Mouse (Mus musculus): ENCODE measurements around the gene Mok.

Gene Mok

DNA sequence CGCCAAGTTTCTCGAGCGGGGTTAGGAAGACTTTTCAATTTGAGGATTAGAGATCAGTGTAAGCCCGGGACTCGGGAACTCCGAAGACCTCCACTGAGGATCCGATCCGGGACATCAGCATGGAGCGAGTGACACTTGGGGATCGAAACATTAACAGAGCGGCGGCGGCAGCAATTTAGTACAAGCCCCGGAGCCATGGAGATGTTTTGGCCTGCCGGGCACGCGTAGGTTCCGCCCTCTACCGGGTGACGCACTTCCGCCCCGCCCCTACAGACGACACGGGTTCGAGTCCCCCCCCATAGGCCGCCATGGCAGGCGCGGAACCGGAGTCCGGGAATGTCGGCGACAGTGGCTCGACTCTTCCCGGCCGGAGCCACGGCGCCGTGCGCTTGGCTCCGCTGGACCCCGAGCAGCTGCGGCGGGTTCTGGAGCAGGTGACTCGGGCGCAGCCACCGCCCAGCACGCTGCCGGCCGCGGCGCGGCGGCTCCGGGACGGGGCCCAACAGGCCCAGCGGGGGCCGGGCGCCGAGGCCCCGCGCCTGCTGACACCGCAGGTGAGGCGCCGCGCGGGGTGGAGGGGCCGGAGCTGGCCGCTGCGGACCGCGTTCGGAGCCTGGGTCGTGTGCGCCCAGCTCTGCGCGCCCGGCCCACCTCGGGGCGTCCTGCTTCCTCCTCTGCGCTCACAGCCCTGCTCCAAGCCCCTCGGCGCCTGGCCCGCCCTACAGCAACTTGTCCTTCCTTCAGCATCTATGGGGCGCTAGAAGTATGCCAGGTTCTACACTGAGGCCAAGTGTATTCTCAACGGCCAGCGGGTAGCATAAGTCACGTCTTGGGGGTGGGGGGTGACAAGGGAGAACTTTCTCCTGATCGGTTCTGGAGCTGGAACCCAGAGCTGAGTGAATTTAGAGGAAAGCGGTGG is 9.5 kb upstream of the Mok start, which contains the start of gene Zfp839:
Zfp839 (plus strand) TSS at position 244 of the 919 bp plus-strand sequence.
- peak; percentile 80 to 86 for DNase-seq (ENCODE audit: low spot score in 2 of 2)

DNA sequence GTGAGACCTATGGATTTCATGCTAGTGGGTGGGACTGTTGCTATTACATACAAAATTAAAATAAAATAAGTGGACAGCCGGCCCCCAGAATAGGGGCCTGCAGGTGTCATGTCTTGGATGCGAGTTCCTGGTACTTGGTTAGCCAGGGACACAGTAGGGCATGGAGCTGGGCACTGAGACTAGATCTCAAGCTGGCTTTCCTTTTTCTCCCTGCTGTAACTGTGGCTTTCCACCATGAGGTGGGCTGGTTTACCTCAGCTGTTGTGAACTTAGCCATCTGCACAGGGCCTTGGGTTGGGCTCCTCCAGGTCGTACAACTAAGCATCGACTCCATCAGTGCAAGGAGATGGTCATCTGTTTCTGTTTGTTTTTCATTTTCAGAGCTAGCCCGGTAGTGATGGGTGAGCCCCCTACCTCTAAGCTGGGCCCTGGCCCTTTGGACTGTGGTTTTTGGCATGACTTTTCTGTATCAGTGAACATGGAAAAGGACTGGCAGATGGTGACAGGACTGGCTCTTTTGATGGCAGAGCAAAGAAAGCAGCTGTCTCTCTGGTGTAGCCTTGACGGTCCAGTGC is 5.5 kb upstream of the Mok start:
- no peak for DNase-seq (ENCODE audit: low spot score in 2 of 2)

DNA sequence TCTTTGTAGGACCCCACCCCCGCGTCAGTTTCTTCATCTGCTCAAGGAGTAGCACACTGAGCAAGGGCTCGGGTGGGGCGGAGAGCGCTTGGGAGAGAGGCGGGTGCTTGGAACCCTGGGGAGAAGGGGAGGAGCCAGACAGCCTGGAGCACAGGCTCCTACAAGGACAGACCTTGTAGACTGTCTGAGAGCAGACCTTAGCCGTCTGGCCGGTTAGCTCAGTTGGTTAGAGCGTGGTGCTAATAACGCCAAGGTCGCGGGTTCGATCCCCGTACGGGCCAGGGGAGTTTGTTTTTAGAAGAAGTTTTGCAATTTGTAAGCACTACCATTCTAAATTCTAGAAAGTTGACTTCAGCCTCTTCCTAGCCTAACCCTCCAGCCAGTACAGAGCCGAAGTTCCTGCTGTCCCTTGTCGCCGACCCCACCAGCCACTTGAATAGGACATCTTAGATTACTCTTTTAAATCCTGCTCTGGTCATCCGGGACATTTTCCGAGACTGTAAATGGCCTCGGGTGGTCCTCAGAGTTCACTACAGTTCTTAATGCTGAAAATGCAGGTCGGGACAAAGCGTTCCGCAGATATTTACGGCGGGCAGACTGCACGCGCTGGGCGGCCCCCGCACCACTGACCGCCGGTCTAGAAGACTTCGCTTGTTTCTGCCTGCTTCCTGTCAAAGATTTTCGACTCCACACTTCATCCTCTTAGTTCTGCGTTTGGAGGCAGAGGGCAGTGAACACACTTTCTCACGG is 4.6 kb upstream of the Mok start:
- DNase-seq (ENCODE audit: low spot score in 2 of 2) = peak; percentile 87 to 92

DNA sequence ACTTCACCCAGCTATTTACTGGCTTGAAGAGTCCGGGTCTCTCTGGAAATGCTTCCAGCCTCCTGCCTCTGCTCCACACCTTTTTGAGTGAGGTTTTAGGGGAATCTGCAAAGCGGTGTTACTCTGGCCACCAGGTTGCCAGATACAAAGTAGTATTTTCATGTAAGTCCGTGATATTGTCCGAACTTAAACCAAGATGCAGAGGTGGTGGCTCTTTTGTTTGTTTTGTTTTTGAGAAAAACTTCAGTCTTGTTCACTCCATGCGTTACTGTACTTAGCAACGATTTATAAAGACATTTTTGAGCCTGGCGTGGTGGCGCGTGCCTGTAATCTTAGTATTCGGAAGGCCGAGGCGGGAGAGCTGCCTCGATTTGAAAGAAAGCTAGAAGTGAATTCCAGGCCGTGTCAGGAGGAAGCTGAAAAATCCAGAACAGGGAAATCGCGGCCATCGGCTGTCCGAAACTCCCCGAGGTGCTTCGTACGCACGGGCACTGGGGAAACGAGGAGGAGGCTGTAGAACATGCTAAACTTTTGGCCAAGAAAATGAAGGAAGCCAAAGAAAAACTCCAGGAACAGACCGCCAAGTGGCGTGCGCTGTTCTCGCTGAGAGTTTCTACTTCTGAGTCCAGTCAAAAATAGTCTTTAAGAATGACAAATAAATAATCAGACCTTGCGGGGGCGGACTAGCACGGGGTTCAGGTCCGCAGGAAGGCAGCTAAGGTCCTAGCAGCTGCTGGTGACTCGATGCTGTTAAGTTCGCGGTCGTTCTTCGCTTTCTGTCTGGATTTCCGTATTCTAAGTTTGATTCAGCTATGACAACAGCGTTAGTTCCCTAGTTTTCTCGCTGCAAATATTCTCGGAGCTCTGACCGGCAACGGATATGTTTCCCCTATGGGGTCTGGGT is 3.7 kb upstream of the Mok start:
- peak in 1 of 2 experiments; percentile 35 for DNase-seq (ENCODE audit: low spot score in 2 of 2)

DNA sequence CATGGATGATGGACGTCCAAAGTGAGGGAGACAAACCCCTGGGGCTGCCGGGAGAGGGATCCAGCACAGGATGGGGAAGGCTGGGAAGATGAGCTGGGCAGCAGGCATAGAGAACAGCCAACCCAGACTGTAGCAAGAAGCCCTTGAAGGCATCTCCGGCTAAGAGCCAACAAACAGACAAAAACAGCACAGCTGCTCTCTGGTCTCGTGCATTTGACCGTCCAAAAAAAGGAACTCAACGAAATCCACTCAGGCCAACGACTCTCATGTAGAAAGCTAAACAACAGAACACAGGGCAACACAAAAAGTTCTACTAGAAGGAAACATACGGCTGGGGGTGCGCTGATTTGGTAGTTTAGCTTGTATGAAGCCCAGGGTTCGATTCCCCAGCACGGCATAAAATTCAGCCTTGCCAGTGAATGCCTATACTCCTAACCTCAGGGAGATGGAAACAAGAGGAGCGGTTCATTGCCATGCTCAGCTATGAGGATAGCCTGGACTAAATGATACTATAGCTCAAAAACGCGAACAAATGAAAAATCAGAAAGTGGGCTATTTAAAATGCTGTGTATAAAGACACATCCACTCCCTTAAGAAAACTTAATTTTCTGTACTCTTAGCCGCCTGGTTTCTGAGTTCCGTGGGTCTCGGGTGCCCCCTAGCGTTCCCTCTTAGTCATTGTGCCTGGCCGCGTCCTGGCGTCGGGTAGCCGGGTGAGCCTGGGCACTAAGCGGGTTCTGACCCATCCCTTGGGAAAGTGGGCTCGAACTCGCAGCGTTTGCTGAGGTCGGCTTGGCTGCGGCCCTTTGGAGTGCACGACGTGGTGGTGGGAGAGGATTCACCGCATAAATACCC is 2.7 kb upstream of the Mok start:
- DNase-seq (ENCODE audit: low spot score in 2 of 2) = peak; percentile 77 to 86

DNA sequence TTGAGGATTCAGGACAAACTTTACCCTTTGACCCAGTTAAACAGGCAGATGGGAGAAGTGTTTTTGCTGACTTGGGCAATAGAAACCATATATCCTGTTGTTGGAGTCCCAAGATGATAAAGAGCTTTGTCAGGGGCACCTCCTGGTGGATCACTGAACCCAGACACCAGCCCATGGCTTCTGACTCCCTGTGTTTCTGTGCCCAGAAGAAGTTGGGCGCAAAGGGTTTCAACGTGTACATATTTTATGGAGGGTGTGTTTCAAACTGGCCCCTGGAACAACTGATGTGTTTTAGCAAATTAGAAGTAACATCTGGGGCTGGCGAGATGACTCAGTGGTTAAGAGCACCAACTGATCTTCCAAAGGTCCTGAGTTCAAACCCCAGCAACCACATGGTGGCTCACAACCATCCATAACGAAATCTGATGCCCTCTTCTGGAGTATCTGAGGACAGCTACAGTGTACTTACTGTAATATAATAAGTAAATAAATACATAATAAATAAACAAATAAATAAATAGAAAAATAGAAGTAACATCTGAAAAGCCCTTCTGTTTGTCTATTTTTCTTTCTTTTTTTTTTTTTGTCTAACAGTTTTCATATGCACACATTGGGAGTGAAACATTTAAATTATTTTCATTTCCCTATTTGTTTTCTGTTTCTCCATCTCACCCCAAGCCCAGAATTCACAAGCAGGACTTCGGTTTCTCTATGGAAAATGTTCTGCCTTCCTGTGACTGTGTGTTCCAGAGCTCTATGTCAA is 1.2 kb upstream of the Mok start:
- no peak for DNase-seq (ENCODE audit: low spot score in 2 of 2)

DNA sequence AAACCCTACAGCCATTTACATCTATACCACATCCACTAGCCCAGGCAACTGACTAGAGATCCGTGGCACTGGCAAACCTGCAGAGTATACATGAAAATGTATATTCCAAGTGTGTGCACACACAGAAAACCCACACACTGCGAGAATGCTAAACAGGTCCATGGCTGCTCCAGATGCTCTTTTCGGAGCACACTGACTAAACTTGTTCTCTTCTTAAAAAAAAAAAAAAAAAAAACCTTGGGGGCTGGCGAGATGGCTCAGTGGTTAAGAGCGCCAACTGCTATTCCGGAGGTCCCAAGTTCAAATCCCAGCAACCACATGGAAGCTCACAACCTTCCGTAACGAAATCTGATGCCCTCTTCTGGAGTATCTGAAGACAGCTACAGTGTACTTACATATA is 2.9 kb downstream of the Mok start:
- DNase-seq (ENCODE audit: low spot score in 2 of 2) = no peak

DNA sequence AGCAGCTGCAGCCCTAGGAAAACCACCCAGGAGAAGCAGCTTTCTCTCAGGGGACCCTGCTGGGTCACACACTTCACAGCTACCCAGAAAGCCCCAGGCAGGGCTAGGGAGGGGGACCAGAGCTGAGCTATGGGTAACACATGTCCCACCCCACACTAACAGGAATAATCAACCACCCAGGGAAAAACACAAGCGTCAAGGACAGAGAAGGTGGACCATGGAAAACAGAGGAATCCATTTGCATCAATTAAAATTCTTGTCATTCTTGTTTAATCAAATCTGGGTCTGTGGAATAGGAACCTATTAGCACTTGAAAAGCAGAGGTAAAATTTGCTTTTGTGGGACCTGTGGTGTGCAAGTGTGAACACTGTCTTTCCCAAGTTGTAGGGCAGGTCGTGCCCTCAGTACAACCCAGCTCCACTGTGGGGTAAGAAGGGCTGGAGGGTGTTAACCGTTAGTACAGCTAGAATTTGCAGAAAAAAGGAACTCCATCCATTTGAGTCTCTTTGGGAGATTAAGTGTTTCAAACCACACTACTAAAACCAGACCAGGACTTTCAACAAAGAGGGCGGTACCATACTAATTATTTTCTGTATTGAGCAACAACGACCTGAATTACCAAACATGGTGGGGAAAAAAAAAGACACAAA is 3.4 kb downstream of the Mok start:
- DNase-seq (ENCODE audit: low spot score in 2 of 2) = no peak

DNA sequence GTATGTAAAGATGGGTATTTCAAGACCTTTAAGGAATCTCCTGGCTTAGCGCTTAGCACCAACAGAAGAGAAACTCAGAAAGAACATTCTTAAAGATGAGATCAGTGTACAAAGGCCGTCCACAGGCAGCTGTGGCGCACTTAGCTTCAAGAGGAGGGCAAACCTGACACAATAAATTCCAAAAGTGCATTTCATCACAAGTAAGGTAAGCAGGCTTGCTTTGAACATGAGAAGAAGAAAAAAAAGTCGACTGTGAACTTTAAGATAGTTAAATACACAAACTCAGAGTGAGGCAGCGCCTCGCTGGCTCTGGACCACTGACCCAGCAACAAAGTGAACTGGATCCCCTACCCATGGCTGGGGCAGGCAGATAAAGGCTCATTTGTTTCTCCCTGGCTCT is 4.0 kb downstream of the Mok start:
- DNase-seq (ENCODE audit: low spot score in 2 of 2) = no peak

DNA sequence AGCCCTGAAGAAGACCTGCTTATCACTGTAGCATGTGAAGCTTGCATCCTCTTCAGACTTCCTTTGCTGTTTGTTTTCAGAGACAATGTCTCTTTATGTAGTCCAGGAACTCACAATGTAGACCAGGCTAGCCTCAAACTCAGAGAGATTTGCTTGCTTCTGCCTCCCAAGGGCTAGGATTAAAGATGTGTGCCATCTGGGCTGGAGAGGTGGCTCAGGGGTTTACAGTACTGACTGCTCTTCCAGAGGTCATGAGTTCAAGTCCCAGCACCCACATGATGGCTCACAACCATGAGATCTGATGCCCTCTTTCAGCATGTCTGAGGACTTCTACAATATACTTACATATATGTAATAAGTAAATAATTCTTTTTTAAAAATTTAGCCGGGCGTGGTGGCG is 5.6 kb downstream of the Mok start:
- DNase-seq (ENCODE audit: low spot score in 2 of 2) = no peak

DNA sequence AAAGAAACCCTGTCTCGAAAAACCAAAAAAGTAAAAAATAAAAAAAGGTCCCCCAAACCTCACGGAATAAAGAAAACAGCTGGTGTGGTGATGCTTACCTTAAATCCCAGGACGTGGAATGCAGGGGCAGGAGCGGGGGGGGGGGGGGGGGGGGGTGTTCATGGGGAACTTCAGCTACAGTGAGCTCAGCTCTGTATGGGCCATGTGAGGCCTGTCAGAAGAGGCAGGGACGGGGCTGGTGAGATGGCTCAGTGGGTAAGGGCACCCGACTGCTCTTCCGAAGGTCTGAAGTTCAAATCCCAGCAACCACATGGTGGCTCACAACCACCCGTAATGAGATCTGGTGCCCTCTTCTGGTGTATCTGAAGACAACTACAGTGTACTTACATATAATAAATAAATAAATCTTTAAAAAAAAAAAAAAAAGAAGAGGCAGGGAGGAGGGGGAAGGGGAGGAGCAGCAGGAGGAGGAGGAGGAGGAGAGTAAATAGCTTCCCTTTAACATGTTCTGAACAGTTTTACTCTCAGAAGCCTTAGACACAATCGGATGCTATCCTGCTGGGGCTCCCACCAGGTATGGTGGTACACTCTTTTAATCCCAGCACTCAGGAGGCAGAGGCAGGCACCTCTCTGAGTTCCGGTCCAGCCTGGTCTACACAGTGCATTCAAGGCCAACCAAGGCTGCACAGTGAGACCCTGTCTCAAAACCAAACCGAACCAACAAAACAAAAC is 10.3 kb downstream of the Mok start:
- no peak for DNase-seq (ENCODE audit: low spot score in 2 of 2)

DNA sequence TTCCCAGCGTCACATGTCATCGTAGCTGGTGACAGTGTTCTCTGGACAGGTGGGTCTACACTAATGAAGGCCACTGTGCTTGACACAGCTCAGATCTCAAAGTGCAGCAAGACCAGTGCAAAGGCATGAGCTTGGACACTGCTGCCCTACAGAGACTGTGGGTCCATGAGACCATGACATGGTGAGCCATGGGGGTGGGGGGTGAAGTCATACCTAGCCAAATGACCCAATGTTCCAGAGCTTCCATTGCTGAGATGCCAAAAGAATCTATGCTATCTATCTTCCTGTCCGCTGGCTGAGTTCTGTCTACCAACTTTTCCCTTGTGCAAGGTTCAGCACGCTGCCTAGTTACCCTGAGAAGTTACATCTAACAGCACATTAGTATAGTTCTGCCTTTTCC is 11.8 kb downstream of the Mok start:
- DNase-seq (ENCODE audit: low spot score in 2 of 2) = no peak

DNA sequence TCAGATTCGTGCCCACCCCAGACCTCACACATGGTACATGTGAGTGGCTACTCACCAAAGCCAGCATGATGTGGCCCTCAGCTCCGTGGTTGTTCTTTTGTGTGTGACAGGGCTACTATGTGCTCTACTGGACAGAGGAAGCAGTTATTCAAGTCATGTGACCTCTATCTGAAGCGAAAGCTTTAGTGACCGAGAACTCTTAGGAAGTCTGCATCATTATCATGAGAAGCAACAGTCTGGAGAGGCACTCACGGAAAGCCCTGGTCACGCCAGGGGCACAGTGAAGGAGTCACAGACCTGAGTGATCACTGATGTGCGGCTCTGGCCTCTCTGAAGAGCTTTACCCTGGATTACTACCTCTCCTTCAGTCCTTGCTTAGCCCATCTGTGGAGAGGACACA is 18.4 kb downstream of the Mok start:
- no peak for DNase-seq (ENCODE audit: low spot score in 2 of 2)

DNA sequence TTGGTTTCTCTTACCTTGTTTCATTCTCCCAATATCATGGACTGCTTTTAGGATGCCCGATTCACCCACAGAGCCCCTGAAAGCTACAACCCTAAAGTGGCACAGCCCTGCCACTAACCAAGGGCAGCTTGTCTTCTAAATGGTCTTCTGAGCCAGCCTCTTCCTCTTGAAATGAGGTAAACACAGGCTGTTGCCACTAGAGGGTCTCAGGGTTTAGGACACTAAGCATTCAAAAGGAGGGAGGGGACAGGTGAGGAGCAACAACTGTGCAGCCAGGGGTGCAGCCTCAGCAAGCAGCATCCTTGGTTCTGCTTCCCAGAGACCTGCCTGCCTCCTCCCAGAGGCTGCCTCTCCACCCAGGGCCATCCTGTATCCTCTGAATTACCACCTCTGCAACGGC is 19.0 kb downstream of the Mok start:
- no peak for DNase-seq (ENCODE audit: low spot score in 2 of 2)

DNA sequence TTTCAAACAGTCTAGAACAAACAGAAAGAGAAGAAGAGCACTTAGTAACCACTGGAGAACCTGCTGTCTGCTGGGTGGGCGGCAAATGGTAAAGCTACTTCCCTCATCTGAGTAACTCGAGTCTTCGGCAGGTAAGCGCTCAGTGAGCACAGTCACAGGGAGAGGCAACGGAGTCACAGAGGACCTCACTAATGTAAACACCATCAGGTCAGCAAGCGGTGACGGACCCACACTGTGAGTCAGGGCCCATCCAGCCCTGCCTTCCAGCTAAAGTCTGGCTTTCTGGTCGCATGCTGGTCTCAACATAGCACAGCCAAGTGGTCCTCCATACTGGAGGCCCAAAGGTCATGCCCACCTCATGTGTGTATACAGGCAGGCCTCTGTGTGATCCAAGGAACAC is 21.4 kb downstream of the Mok start:
- no peak for DNase-seq (ENCODE audit: low spot score in 2 of 2)

DNA sequence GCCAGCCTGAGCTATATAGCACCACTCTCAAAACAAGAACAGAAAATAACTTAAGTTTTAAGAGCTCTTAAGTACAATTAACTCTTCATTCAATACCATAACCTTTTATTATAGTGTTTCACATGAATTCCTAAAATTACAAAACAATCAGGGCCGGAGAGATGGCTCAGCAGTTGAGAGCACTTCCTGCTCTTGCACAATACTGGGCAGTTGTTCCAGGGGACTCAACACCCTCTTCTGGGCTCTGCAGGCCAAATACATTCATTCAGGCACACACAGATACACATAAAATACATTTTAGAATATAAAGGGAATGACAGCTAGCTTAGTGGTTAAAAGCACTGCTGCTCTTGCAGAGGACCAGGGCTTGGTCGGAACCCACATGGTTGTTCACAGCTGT is 23.9 kb downstream of the Mok start:
- no peak for DNase-seq (ENCODE audit: low spot score in 2 of 2)

DNA sequence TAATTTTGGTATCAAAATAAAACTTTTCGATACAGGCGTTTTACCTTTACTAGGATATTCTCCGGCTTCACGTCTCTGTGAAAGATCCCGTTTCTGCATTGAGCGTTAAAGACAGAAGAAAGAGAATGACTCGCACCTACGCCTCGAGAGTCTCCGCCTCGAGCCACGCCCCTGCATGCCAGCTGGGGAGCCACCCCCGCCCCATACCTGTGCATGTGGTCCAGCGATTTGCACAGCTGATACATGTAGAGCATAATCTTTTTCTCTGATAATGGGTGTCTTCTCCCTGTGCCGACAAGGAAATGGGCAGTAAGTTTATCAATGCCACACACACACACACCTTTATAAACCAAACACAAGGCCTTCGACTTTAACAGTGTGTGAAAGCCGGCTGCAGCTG is 25.8 kb downstream of the Mok start:
- no peak for DNase-seq (ENCODE audit: low spot score in 2 of 2)

DNA sequence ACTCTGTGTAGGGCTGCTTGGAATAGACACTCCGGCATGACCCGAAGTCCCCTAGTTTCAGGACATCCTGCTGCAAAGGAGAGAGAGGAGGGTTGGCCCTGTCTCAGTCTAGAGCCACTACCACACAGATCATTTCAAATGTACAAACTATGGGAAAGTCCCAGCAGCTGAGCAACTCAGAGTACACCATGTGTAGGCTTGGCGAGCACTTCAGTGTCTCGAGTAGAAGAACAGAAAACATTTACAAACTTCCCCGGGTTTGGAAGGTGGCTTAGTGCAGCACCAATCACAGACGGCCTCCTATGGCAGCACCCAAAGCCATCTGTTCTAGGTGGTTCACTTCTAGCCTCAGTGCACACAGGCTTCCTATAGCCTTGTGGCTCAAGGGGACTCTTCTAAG is 27.1 kb downstream of the Mok start:
- no peak for DNase-seq (ENCODE audit: low spot score in 2 of 2)

DNA sequence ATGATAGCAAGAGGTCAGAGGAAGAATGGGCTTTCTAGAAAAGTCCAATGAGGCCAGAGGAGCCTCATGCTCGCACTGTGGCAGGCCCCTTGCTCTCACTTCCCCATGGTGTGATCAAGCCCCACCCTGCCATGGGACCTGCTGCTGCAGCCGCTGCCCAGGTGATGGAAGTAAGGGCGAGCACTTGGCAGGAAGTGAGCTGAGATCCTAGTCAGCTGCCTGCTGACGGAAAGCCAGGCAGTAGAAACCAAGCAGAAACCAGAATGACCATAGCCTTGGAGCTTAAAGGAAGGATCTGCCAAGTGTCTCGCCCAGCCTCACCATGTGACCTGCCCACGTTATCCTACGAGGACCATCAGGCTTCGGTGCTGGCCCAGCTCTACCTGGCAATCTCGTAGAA is 27.6 kb downstream of the Mok start:
- DNase-seq (ENCODE audit: low spot score in 2 of 2) = no peak
